Mouse (Mus musculus) hematopoietic stem cell, adult 5-6 weeks (primary cell): ENCODE results near the gene Trmt61a. TPM values are rescaled to one million over a fixed set of nuclear protein-coding genes. Genes with fewer than 3 reads are reported as not detected.
"Not testable (repeated sequence)": the region's sequence is repeated elsewhere in the genome, so short reads cannot be mapped to it uniquely, and the experiment has no call there.

Source experiments
- ATAC-seq, 2 experiments: fragments of 125-278 bp in 1 of 2; replicated peaks in 1 of 2; 2 replicates each; pipeline ENCODE4 v1.8.0; 2016 to 2017; ENCODE audit warnings: inconsistent platforms in 2 of 2, mild to moderate bottlenecking in 2 of 2, moderate number of reproducible peaks in 2 of 2, low read depth in 1 of 2, moderate TSS enrichment in 1 of 2; ENCODE audit not compliant: low FRiP score in 2 of 2, poor library complexity in 2 of 2, severe bottlenecking in 2 of 2, insufficient read depth in 1 of 2, low TSS enrichment in 1 of 2
- total RNA-seq: library from RNA; stranded (forward); fragments of 172-1452, 232-1000 nt; gene quantifications from 2 replicates; pipeline ENCODE4 v1.2.3, GENCODE M21; 2017

Gene Trmt61a
- total RNA-seq, result 5.3 and 8.7 TPM in 2 replicates

- ATAC-seq, result peak; percentile 65 to 77
These were observed at the start of gene Trmt61a for GRCm38 (mm10) chr12:111677882-111678669. Trmt61a (plus strand) TSS chr12:111678105.

- ATAC-seq, result peak; percentile 67 to 91
These were observed 29.8 kb upstream of the Trmt61a start for GRCm38 (mm10) chr12:111648061-111648645.

- no peak for ATAC-seq
These were observed 25.0 kb upstream of the Trmt61a start for GRCm38 (mm10) chr12:111652953-111653352.

- ATAC-seq, result peak; percentile 74 to 76
These were observed 24.5 kb upstream of the Trmt61a start for GRCm38 (mm10) chr12:111653434-111653833.

- no peak for ATAC-seq
These were observed 22.2 kb upstream of the Trmt61a start for GRCm38 (mm10) chr12:111655695-111656094.

GRCm38 (mm10) chr12:111659331-111659730 is 18.6 kb upstream of the Trmt61a start:
- ATAC-seq, result no peak

- no peak for ATAC-seq
These were observed 17.3 kb upstream of the Trmt61a start for GRCm38 (mm10) chr12:111660628-111661027.

- not testable (repeated sequence) for ATAC-seq
These were observed 16.4 kb upstream of the Trmt61a start for GRCm38 (mm10) chr12:111661554-111661953.

- ATAC-seq, result no peak
These were observed 14.4 kb upstream of the Trmt61a start for GRCm38 (mm10) chr12:111663228-111664143.

- ATAC-seq, result no peak
These were observed 13.7 kb upstream of the Trmt61a start for GRCm38 (mm10) chr12:111664144-111664634.

GRCm38 (mm10) chr12:111665041-111665880 is 12.6 kb upstream of the Trmt61a start:
- ATAC-seq, result no peak

GRCm38 (mm10) chr12:111666380-111666779 is 11.5 kb upstream of the Trmt61a start:
- no peak for ATAC-seq

- ATAC-seq, result no peak
These were observed 10.5 kb upstream of the Trmt61a start for GRCm38 (mm10) chr12:111667421-111667820.

- ATAC-seq, result peak; percentile 78 to 82
These were observed 9.4 kb upstream of the Trmt61a start for GRCm38 (mm10) chr12:111668457-111668912.

- no peak for ATAC-seq
These were observed 8.7 kb upstream of the Trmt61a start for GRCm38 (mm10) chr12:111669000-111669788.

- no peak for ATAC-seq
These were observed 7.9 kb upstream of the Trmt61a start for GRCm38 (mm10) chr12:111669961-111670360.
